Mouse (Mus musculus) ES-Bruce4 (cell line): Measurements from ENCODE around the gene Nlrc3. TPM values are rescaled to one million over a fixed set of nuclear protein-coding genes. Genes with fewer than 3 reads are reported as not detected.

Source experiments
- H3K27ac ChIP-seq: 2 replicates; pipeline ENCODE4 v1.5.1; 2012; ENCODE audit warnings: low read length, inconsistent platforms; ENCODE audit not compliant: insufficient read depth
- H3K27me3 ChIP-seq: 2 replicates; pipeline ENCODE4 v1.6.1; 2012; ENCODE audit warnings: mild to moderate bottlenecking, low read length, inconsistent platforms; ENCODE audit not compliant: control insufficient read depth, poor library complexity, insufficient read depth, severe bottlenecking
- H3K36me3 ChIP-seq: 2 replicates; pipeline ENCODE4 v1.6.1; 2012; ENCODE audit warnings: inconsistent platforms, mild to moderate bottlenecking, low read length, moderate library complexity; ENCODE audit not compliant: control insufficient read depth, poor library complexity, insufficient read depth, severe bottlenecking
- H3K4me1 ChIP-seq: one replicate; pipeline ENCODE4 v1.8.1; 2011; ENCODE audit warnings: low read length; ENCODE audit not compliant: control insufficient read depth, insufficient read depth
- H3K4me3 ChIP-seq: 2 replicates; pipeline ENCODE4 v1.5.1; 2011; ENCODE audit warnings: low read depth, mild to moderate bottlenecking, low read length
- H3K9ac ChIP-seq: 2 replicates; pipeline ENCODE4 v1.6.1; 2012; ENCODE audit warnings: low read depth, mild to moderate bottlenecking, inconsistent platforms; ENCODE audit not compliant: poor library complexity, severe bottlenecking
- H3K9me3 ChIP-seq: replicated peaks from 2 replicates; pipeline ENCODE4 v1.6.1; 2012; ENCODE audit warnings: mild to moderate bottlenecking, low read length, inconsistent platforms; ENCODE audit not compliant: control insufficient read depth, poor library complexity, insufficient read depth, severe bottlenecking
- CTCF ChIP-seq: IDR thresholded peaks from one replicate; pipeline ENCODE4 v1.8.1; 2011; ENCODE audit warnings: low read depth, low read length
- EP300 ChIP-seq: IDR thresholded peaks from 2 replicates; pipeline ENCODE4 v1.6.1; 2011; ENCODE audit warnings: low read depth, low read length; ENCODE audit not compliant: insufficient read depth
- POLR2A ChIP-seq: IDR thresholded peaks from one replicate; pipeline ENCODE4 v1.8.1; 2011; ENCODE audit warnings: low read length; ENCODE audit not compliant: insufficient read depth
- polyA plus RNA-seq: library from polyadenylated mRNA; stranded (reverse); fragments of >200 nt; gene quantifications from 2 replicates; pipeline ENCODE4 v1.2.4, GENCODE M21; 2011; ENCODE audit warnings: low read depth; ENCODE audit not compliant: missing spikeins, insufficient read depth, insufficient read length

The Nlrc3 gene
- polyA plus RNA-seq, 1 experiment = 0.49 TPM

GRCm38 (mm10) chr16:4012882-4013570 lies 36.6 kb upstream of the Nlrc3 start:
- no peak for TF ChIP-seq CTCF
- no peak for TF ChIP-seq EP300
- no peak for TF ChIP-seq POLR2A
- H3K27me3 ChIP-seq = no peaks in the 10 kb centered on the region

GRCm38 (mm10) chr16:4003489-4004398 lies 27.3 kb upstream of the Nlrc3 start, which contains the start of gene Slx4:
Gene Slx4 (minus strand): TSS chr16:4003770.
- H3K36me3 ChIP-seq = peaks cover 18% of the 10 kb centered on the region
- no peaks in the 10 kb centered on the region for H3K27me3 ChIP-seq
- H3K4me1 ChIP-seq = peaks cover 1% of the 10 kb centered on the region
- H3K9me3 ChIP-seq = peaks cover 2% of the 10 kb centered on the region
- peak within 1 kb of the TSS; percentile 57 for H3K27ac ChIP-seq
- TF ChIP-seq CTCF = no peak
- TF ChIP-seq POLR2A = peak; percentile 93
- 0 out of 2 replicates have a peak, but pooled peaks have one; percentile 22 for TF ChIP-seq EP300
- peak within 1 kb of the TSS; percentile 89 for H3K4me3 ChIP-seq
- H3K9ac ChIP-seq = peak within 1 kb of the TSS; percentile 66

More at GRCm38 (mm10) chr16:4012882-4013570, 36.6 kb upstream of the Nlrc3 start:
- Histone ChIP-seq H3K9ac (no peak overlapping the region), H3K4me1 (no peaks in the 10 kb centered on the region), H3K9me3 (peaks cover 20% of the 10 kb centered on the region), H3K36me3 (no peaks in the 10 kb centered on the region), H3K4me3 (no peak overlapping the region), H3K27ac (no peak overlapping the region)

DNA sequence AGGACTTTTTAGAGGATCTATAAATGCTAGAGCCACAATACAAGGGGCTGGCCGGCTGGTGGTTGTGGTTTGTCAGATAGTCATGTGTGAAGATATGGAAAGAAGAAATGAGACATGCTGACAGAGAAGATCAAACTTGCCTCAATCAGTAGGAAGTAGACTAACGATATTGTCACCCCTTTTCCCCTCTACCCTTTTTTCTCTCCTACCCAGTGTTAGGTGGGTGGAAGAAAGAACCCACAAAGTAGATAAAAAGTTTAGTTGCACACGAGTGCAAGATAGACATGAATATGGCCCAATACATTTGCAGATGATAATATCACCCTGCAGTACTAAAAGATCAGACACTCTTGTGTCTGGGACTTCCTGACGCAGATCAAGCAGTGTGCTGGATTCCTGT lies 12.0 kb upstream of the Nlrc3 start:
- Histone ChIP-seq H3K9me3 (no peaks in the 10 kb centered on the region), H3K4me3 (no peak overlapping the region), H3K9ac (no peak overlapping the region), H3K27ac (no peak overlapping the region), H3K27me3 (no peaks in the 10 kb centered on the region), H3K4me1 (no peaks in the 10 kb centered on the region), H3K36me3 (peaks cover 49% of the 10 kb centered on the region)
- no peak for TF ChIP-seq EP300
- TF ChIP-seq CTCF = no peak
- TF ChIP-seq POLR2A = no peak

GRCm38 (mm10) chr16:3983146-3983700 lies 6.8 kb upstream of the Nlrc3 start:
- Histone ChIP-seq H3K4me1 (no peaks in the 10 kb centered on the region), H3K9ac (no peak overlapping the region), H3K27me3 (no peaks in the 10 kb centered on the region), H3K27ac (no peak overlapping the region), H3K9me3 (no peaks in the 10 kb centered on the region), H3K4me3 (no peak overlapping the region), H3K36me3 (peaks cover 30% of the 10 kb centered on the region)
- TF ChIP-seq POLR2A (no peak), EP300 (peak; percentile 75), CTCF (no peak)

DNA sequence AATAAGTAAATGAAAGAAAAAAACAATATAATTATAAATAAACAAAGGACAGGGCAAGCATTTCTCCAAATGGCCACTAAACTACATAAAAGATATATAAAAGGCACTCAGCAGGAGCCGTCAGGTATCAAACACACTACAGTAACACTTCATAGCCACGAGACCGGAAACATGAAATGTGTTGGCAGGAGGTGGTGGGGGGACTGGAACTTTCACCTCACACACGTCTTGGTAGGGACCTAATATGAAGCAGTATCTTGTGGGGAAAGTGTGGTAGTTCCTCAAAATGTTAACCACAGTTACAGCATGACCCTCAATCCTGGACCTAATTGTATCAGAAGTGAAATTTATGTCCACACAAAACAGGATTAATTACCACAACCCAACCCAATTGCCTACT lies 5.7 kb upstream of the Nlrc3 start:
- no peak overlapping the region for H3K4me3 ChIP-seq
- H3K9me3 ChIP-seq = no peaks in the 10 kb centered on the region
- H3K36me3 ChIP-seq = peaks cover 20% of the 10 kb centered on the region
- H3K27me3 ChIP-seq = no peaks in the 10 kb centered on the region
- H3K27ac ChIP-seq = no peak overlapping the region
- H3K4me1 ChIP-seq = peaks cover 4% of the 10 kb centered on the region
- no peak overlapping the region for H3K9ac ChIP-seq
- TF ChIP-seq CTCF (no peak), EP300 (no peak), POLR2A (no peak)
